In the genomic region with DNA sequence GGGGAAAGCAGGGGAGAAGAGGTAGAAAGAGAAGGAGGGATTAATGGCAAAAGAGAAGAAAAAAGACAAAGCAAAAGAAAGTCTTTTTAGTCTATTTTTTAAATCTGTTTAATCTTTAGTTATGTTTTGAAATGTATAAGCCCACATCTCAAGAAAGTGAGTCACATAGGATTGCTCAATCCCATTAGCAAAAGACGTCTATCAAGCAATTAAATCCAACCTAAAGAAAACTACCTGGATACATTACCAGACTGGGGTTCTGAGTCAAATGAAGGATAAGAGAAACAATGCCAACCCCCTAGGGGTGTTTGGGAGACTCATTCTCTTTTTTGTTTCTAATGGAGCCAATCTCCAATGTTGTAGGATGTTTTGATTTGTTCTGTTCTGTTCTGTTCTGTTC, we compare ENCODE assay signal across 11 mouse cellular contexts.
"Had no signal": no experiment of that assay in that cellular context is flagged by ENCODE, and none has a peak within 500 bp of the region (broad histone marks: within the 10 kb centered on the region; RNA-seq: fewer than 3 reads in every experiment).

No protein-coding gene starts in this region.

- H3K27ac ChIP-seq: kidney, postnatal 0 days; layer of hippocampus, adult 2 months; limb, embryonic 13.5 days; liver, embryonic 14.5 days; neural tube, embryonic 12.5 days had no signal

- H3K9me3 ChIP-seq: limb, embryonic 13.5 days; neural tube, embryonic 12.5 days had no signal

- H3K4me3 ChIP-seq: layer of hippocampus, adult 2 months; limb, embryonic 13.5 days; neural tube, embryonic 12.5 days had no signal

- H3K36me3 ChIP-seq: limb, embryonic 13.5 days; neural tube, embryonic 12.5 days had no signal

- DNase-seq: kidney, adult 8-10 months; kidney, postnatal 36 days; lung, adult 18-20 months; spleen, adult 18-20 months; thymus, adult 18-20 months; thymus, postnatal 14 days had no signal

- H3K4me2 ChIP-seq: limb, embryonic 13.5 days; neural tube, embryonic 12.5 days had no signal

- H3K27me3 ChIP-seq: limb, embryonic 13.5 days; neural tube, embryonic 12.5 days had no signal

- H3K9ac ChIP-seq: limb, embryonic 13.5 days; liver, embryonic 14.5 days; neural tube, embryonic 12.5 days had no signal
